Mouse (Mus musculus) hematopoietic stem cell, adult 5-6 weeks (primary cell): ENCODE results near the gene Map3k10. TPM values are rescaled to one million over a fixed set of nuclear protein-coding genes. Genes with fewer than 3 reads are reported as not detected.

Experiments
- ATAC-seq, 2 experiments: fragments of 125-278 bp in 1 of 2; replicated peaks in 1 of 2; 2 replicates each; pipeline ENCODE4 v1.8.0; 2016 to 2017; ENCODE audit warnings: inconsistent platforms in 2 of 2, mild to moderate bottlenecking in 2 of 2, moderate number of reproducible peaks in 2 of 2, low read depth in 1 of 2, moderate TSS enrichment in 1 of 2; ENCODE audit not compliant: low FRiP score in 2 of 2, poor library complexity in 2 of 2, severe bottlenecking in 2 of 2, insufficient read depth in 1 of 2, low TSS enrichment in 1 of 2
- total RNA-seq: library from RNA; stranded (forward); fragments of 172-1452, 232-1000 nt; gene quantifications from 2 replicates; pipeline ENCODE4 v1.2.3, GENCODE M21; 2017

Gene Map3k10
- total RNA-seq, 1 experiment from 2014 or later: 3.6 TPM

GRCm38 (mm10) chr7:27627707-27628106 lies 46.7 kb downstream of the Map3k10 start:
- no peak for ATAC-seq

DNA sequence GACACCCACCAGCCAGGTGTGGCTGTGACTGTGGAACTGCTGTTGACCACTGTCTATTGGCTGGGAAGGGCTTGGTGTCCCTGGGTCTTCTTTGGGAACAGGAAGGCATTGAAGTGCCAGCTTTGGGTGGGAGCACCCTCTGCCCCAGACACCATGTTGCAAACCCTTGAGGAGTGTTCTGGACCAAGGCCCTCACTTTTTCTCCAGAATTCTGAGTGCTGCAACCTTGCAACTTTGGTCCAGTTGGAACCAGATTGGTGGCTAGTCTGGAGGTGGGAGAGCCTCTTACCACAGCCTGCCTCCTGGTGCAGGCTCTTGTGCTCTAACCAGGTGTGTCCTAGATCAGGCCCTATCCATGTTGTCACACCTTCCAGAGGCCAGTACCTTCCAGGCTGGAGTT lies 49.4 kb downstream of the Map3k10 start:
- ATAC-seq: no peak

DNA sequence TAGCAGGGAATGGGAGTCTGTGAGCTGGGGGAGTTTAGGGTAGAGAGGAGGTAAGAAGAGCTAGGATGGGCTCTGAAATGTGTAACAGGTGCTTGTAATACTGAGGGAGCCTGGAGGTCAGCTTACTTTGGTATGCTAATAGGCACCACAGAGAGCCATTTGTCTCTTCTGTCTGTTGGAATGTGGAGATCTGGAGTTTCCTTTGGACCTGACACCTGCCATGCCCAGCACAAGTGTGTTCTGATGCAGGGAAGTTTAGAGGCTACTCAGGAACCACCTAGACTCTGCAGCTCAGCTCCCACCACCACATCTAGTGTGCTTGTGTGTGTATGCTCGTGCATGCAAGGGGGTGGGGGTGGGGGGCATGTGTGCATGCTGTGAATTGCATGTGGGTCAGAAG lies 52.2 kb downstream of the Map3k10 start:
- no peak for ATAC-seq

GRCm38 (mm10) chr7:27621028-27621427 lies 53.4 kb downstream of the Map3k10 start:
- ATAC-seq: no peak

DNA sequence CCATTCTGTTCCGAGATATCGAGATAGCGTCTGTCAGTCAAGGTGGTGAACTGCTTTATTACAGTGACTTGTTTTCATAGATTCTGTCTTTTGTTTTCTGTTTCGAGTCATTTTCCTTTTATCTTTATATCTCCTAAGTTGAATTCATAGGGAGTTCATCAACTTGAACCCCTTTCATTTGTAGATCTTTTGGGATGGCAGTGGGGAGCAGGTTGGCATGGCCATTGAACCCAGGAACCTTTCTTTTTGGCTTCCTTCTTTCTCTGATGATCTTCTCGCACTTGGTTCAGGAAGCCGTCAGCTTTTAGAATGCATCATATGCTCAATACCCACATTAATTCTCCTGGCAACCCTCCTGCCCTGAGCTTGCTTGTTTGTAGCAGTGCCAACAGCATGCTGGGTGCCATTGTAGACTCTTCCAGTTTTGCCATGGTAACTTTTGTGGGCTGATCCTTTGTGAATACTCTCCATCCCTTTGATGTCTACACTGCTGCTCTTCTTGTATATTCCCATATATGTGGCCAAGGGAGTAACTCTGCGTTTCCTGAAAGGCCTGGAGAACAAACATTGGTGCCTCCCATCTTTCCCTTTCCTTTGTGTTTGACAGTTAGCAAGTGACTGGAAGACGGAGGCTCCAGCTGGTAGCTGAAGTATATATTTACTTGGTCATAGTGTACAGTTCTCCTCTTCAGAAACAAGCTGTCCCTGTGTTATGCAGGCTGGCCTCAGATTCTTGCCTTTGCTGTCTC lies 60.5 kb downstream of the Map3k10 start:
- no peak for ATAC-seq

DNA sequence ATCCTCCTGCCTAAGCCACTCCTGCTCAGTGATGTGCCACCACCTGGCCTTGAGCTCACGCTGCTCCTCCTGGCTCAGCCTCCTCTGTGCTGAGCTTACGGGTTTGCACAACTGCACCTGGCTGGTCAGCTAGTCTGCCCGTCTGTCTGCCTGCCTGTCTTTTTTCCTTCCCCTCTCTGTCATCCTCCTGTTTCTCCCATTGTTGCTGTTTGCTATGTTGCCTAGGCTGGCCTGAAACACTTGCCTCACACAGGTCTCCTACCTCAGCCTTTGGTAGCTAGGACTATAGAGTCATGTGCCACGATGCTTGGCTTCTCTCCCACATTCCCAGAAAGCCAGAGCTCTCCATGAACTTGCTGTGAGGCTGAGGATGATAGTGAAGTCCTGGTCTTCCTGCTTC lies 61.5 kb downstream of the Map3k10 start:
- no peak for ATAC-seq

- ATAC-seq: no peak
Measured at GRCm38 (mm10) chr7:27610871-27611270, 63.5 kb downstream of the Map3k10 start.

DNA sequence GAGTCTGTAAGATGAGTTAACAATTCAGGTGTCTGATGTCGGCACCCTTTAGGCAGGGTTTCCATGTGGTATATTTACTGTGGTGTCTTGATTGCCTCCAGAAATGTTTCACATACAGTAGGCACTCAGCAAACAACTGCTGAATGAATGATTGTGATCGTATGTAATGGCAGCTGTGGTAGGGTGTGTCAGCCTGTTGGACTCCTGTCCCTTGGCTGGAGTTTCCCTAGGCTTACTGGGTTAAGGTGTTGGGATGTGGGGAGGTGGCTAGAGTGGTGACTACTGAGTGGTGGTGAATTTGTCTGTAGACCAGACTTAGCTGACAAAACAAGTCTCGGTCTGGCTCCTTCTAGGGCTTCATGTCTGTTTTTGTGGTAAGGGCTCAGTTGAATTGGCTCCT lies 64.0 kb downstream of the Map3k10 start:
- ATAC-seq: no peak

- ATAC-seq: peak; percentile 73
Measured at GRCm38 (mm10) chr7:27609688-27610087, 64.7 kb downstream of the Map3k10 start.

- peak in 1 of 2 experiments; percentile 4; a peak in 1 of 4 replicates for ATAC-seq
Measured at GRCm38 (mm10) chr7:27609285-27609684, 65.1 kb downstream of the Map3k10 start.

DNA sequence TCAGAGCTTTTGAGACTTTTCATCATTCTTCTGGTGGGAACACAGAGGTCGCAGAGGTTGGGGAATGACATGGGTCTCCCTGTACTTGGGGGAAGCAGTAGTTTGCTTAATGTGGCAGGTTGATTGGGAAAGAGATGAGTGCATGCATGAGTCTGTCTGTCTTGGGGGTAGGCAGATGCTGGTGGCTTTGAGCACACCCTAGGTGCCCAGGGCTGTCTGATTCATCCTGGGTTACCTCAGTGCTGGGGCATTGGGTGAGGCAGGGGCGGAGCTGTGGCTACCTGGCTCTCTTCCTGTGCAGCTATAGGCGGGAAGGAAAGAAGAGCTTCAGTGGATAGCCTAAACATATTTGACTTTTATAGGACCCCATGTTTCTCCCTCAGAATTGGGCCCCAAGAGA lies 66.3 kb downstream of the Map3k10 start:
- ATAC-seq: no peak; a peak in 1 of 4 replicates

- peak in 1 of 2 experiments; percentile 8; a peak in 2 of 4 replicates for ATAC-seq
Measured at GRCm38 (mm10) chr7:27607580-27607979, 66.8 kb downstream of the Map3k10 start.

DNA sequence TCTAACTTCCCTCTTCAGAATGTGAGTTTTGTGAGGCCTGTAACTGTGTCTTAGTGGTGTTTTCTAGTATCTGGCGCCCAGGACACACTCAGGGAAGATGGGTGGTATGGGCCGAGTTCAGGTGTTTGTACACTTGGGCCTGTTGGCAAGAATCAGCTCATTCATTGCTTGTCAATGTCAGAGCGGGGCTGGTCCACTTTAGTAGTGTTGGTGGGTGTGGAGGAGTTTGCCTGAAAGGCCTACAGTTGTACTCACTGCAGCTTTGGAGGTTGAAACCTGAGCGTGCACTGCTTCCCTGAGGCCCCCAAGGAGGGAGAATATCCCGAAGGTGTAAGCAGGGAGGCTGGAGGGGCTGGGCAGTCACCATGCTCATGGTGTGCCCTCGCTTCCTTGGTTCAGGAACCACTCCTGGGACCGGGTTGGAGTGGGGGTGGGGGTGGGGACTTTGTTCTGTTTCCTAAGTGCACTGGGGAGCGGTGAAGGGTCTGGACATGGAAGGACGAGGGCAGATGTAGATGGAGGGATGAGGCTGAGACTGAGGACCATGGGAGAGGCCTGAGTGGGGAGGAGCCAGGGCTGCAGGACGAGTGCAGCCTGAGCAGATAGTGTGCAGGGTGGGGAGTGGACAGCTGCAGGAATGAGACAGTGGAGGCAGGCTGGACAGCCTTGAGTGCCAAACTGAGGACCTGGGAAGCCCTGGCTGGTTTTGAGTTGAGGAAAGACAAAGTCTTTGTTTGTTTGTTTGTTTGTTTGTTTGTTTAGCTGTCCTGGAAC lies 67.7 kb downstream of the Map3k10 start:
- no peak for ATAC-seq

Other genes with a start within 250 kb of the Map3k10 start
- gene Sptbn4, start 226.9 kb downstream of the Map3k10 start, total RNA-seq: 0.31 TPM in 1 of 2 replicates, not detected in the other
- 20.4 and 31.7 TPM in 2 replicates for gene Blvrb, start 226.6 kb downstream of the Map3k10 start, total RNA-seq
- 9.7 and 16.8 TPM in 2 replicates for gene Sertad3, start 200.8 kb downstream of the Map3k10 start, total RNA-seq
- gene Sertad1, start 187.7 kb downstream of the Map3k10 start, total RNA-seq: 23.3 and 25.8 TPM in 2 replicates
- gene Prx, start 175.3 kb downstream of the Map3k10 start, total RNA-seq: 1.1 and 1.5 TPM in 2 replicates
- 0.31 TPM in 1 of 2 replicates, not detected in the other for gene Hipk4, start 151.3 kb downstream of the Map3k10 start, total RNA-seq
- 15.2 and 18.9 TPM in 2 replicates for gene Pld3, start 121.4 kb downstream of the Map3k10 start, total RNA-seq
- 4.8 and 7.4 TPM in 2 replicates for gene 2310022A10Rik, start 121.4 kb downstream of the Map3k10 start, total RNA-seq
- gene Akt2, start 83.0 kb downstream of the Map3k10 start, total RNA-seq: 56.0 and 63.1 TPM in 2 replicates
- gene Ttc9b, start 20.7 kb downstream of the Map3k10 start, total RNA-seq: not detected in 2 replicates
- gene Zfp607b, start 14.7 kb upstream of the Map3k10 start, total RNA-seq: 1.4 and 1.5 TPM in 2 replicates
- 13.0 and 14.1 TPM in 2 replicates for gene Zfp60, start 56.8 kb upstream of the Map3k10 start, total RNA-seq
- gene Zfp626, start 132.6 kb upstream of the Map3k10 start, total RNA-seq: 9.0 and 10.3 TPM in 2 replicates
- gene Zfp59, start 164.0 kb upstream of the Map3k10 start, total RNA-seq: 8.5 and 10.4 TPM in 2 replicates
- 7.0 and 14.1 TPM in 2 replicates for gene Zfp607a, start 182.9 kb upstream of the Map3k10 start, total RNA-seq